Mouse (Mus musculus): ENCODE data around the gene Insl3. TPM values are rescaled to one million over a fixed set of nuclear protein-coding genes. Genes with fewer than 3 reads are reported as not detected.
"Not testable (repeated sequence)": the region's sequence is repeated elsewhere in the genome, so short reads cannot be mapped to it uniquely, and the experiment has no call there.

Gene Insl3
- total RNA-seq, 2 experiments from 2014 or later: 2.1 TPM; not detected in 1

DNA sequence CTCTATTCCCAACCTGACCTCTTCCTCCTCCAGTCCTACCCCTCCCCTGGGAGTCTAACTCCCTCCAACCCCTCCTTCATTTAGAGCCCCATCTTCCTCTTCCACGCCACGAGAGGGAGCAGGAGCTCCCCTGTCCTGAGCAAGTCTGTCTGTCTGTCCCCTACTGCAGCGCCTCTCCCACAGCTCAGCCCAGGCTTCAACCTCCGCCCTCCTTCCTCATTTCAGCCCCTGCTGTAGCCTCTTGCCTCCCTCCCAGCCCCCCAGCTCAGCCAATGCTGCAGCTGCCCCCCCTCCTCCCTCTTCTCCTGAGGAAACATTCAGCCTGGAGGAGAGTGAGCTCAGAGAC lies 13.0 kb downstream of the Insl3 start:
- Histone ChIP-seq H3K27ac (no peak overlapping the region), H3K4me3 (no peak overlapping the region)
- TF ChIP-seq CTCF (conservative IDR thresholded peaks at IDR 0.05): peak; percentile 56
- DNase-seq (ENCODE audit: low spot score in 2 of 2): no peak

DNA sequence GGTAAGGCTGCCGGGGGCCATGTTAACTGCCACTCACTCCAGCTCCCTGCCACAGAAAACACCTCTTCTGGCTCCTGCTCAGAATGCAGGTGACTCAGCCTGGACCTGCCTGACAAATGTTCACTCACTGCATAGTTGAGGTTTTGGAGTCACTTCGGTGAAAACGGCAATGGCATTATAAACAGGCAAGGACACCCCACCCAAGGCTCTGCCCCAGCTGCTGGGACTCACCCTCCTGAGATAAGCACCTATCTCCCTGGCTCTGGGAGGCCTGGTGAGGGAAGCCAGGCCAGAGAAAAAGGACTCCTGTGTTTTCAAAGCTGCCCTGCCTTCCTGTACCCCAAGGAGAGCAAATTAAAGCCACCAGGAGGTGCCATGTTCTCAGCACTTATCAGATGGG lies 13.9 kb downstream of the Insl3 start:
- no peak overlapping the region for H3K4me3 ChIP-seq
- H3K27ac ChIP-seq: no peak overlapping the region
- DNase-seq (ENCODE audit: low spot score in 2 of 2): no peak
- TF ChIP-seq CTCF (conservative IDR thresholded peaks at IDR 0.05): no peak

DNA sequence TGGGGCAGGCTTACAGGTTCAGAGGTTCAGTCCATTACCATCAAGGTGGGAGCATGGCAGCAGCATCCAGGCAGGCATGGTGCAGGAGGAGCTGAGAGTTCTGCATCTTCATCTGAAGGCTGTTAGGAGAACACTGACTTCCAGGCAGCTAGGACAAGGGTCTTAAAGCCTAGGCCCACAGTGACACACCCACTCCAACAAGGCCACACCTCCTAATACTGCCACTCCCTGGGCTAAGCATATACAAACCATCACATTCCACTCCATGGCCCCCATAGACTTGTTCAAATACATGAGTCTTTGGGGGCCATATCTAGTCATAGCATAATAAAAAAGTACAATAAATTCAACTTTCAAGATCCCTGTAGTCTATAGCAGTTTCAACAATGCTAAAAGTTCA lies 14.4 kb downstream of the Insl3 start:
- not testable (repeated sequence) for DNase-seq (ENCODE audit: low spot score in 2 of 2); H3K27ac ChIP-seq; H3K4me3 ChIP-seq

DNA sequence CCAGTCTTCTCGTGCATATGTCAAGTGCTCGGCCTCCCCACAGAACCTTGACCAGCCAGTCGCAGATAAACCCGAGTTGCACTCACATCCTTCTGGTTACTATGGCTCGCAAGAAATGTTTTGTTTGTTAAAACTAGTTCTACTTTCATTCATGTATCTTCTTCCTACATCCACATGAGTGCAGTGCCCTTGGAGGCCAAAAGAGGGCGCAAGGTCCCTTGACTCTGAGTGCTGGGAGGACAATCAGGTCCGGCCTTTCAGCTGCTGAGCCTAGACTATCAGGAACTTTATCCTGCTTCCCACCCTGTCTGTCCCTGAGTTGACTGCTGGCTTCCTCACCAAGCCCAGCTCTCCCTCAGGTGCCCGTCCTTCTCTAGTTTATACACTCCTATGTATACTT lies 18.9 kb downstream of the Insl3 start:
- peak; percentile 83 for TF ChIP-seq CTCF (conservative IDR thresholded peaks at IDR 0.05)
- Histone ChIP-seq H3K27ac (no peak overlapping the region), H3K4me3 (no peak overlapping the region)
- peak in 1 of 2 experiments; percentile 60 for DNase-seq (ENCODE audit: low spot score in 2 of 2)

DNA sequence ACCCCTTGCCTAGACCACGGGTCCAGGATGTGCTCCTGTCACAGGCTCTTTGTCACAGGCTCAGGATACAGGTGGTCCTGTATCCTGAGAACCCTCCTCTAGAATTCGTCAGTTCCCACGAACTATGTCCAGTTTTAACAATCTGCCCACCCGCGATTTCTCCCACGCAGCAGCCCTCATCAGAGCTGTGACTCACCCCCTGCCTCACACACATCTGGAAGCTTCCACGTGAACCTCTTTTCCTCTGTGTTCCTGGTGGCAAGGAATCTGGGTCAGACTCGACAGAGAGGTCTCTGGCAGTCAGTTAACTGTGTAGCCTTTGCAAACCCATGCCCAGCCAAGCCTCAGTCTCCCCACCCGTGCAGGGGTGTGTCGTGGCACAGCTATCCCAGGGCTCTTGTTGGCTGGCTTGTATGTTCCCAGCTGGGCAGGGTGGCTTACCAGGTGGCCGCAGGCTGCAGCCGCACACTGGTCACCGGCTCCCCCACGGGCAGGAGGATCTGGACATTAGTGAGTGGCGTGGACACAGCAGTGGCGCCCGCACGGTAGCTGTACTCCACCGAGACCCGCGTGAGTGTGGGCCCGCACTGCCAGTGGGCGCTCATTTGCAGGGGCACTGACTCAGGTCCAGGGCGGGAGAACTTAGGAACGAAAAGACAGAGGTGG lies 20.3 kb downstream of the Insl3 start:
- TF ChIP-seq CTCF (conservative IDR thresholded peaks at IDR 0.05): no peak
- Histone ChIP-seq H3K4me3 (no peak overlapping the region), H3K27ac (peak overlapping the region; percentile 60; the same call in 1 of the 2 replicates)
- DNase-seq (ENCODE audit: low spot score in 2 of 2): no peak

DNA sequence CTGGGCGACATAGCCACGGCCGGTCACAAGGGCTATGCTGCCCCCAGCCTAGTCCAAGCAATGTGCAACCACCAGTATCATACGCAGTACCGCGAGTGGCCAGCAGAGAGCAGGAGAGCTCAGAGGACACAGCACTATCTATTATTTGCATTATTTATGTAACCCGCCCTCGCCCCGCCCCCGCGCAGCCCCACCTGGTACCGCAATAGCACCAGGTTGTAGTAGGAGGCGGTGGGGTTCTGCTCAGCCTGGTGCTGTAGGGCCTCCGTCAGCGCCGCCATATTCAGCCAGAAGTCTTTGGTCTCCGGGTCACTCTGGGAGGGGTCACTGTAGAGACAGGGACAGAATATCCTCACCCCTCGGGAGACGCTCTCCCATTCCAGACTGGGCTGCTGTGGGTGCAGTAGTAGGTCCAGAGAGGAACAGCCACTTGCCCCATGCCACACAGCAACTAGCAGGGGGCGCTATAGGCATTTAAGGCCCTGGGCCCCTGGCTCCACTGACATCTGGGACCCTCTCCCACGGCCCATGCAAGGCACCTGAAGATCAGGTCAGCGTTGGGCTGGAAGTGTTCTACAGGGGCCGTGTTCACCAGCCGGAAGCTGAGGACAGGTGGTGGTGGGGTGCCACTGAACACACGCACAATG lies 20.9 kb downstream of the Insl3 start:
- Histone ChIP-seq H3K27ac (peak overlapping the region; percentile 60), H3K4me3 (peak overlapping the region; percentile 6; the same call in 1 of the 2 replicates)
- peak; percentile 79 to 91 for DNase-seq (ENCODE audit: low spot score in 2 of 2)
- TF ChIP-seq CTCF (conservative IDR thresholded peaks at IDR 0.05): peak; percentile 92

DNA sequence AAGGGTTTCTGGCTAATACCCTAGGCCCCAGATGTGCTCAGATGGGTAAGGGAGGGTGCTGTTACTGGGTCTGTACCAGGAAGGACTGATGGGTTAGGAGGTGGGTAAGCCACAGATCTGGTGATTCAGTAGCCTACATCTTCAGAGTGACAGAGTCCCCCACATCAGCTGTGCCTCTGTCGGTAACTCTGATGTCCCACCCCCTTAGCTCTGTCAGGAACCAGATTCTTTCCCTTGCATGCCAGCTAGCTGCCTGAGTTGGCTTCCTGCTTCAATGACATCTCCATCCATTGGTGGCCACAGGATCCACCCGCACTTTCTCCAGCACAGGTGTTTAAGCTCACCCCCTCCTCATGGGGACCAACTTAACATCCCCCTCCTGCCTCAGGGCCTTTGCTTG lies 22.6 kb downstream of the Insl3 start:
- no peak for DNase-seq (ENCODE audit: low spot score in 2 of 2)
- Histone ChIP-seq H3K27ac (peak overlapping the region; percentile 60), H3K4me3 (no peak overlapping the region)
- no peak for TF ChIP-seq CTCF (conservative IDR thresholded peaks at IDR 0.05)

DNA sequence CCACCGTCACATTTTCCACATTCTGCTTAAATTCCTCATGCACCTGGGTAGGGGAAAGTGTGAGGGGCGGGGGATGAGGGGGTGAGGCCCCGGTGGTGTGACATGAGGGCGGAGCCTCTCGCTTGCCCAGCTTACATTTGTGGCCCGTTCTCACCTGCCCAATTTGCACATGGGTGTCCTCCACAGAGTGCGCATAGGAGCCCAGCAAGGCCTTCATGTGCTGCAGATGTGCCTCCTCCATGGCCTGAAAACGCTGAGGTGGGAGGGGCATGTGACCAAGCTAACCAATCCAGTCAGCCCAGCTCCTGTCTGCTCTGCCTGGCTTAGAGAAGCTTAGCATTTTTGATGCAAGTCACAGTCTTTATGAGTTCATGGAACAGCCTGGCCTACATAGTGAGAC lies 26.5 kb downstream of the Insl3 start:
- H3K27ac ChIP-seq: no peak overlapping the region
- no peak overlapping the region for H3K4me3 ChIP-seq
- no peak for DNase-seq (ENCODE audit: low spot score in 2 of 2)
- TF ChIP-seq CTCF (conservative IDR thresholded peaks at IDR 0.05): no peak

DNA sequence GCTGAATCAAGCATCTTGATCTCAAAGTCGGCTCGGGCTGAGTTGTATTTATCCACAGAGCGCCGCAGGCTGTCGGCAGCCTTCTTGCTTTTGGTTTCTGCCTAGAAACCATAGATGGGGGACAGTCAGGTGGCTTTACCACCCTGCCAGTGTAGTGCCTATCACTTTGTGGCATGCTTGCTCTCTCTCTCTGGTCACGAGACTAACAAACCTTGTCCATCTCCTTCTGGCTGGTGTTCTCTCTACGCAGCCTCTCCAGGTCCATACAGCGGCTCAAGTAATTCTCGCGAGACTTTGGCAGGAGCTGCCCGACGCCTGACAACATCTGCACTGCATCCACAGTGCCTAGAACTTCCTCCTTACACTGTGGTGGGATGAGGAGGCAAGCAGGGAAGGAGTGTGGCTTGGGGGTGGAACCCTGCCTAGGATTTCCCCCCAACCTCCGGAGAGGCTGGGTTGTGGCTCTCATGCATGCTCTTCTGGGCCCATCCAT lies 27.6 kb downstream of the Insl3 start:
- TF ChIP-seq CTCF (conservative IDR thresholded peaks at IDR 0.05): no peak
- Histone ChIP-seq H3K27ac (no peak overlapping the region), H3K4me3 (no peak overlapping the region)
- no peak for DNase-seq (ENCODE audit: low spot score in 2 of 2)

DNA sequence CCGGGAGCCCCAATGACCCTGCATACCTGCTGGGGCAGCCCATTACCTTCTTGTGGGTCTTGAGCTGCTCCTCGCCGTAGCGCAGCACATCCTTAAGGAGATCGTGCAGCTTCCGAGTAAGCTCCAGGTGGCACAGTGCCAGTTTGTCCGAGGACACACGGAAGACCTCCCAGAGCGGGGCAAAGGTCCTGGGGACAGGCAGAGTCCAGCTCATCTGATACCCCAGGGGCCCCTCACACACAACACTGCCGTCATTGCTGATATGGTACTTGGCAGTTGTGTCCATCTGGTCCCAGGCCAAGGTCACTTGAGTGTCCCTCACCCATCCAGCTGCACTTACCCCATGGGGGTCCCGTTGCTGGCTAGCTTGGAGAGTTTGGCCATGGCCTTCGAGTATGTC lies 28.1 kb downstream of the Insl3 start:
- no peak for DNase-seq (ENCODE audit: low spot score in 2 of 2)
- Histone ChIP-seq H3K27ac (no peak overlapping the region), H3K4me3 (no peak overlapping the region)
- no peak for TF ChIP-seq CTCF (conservative IDR thresholded peaks at IDR 0.05)

DNA sequence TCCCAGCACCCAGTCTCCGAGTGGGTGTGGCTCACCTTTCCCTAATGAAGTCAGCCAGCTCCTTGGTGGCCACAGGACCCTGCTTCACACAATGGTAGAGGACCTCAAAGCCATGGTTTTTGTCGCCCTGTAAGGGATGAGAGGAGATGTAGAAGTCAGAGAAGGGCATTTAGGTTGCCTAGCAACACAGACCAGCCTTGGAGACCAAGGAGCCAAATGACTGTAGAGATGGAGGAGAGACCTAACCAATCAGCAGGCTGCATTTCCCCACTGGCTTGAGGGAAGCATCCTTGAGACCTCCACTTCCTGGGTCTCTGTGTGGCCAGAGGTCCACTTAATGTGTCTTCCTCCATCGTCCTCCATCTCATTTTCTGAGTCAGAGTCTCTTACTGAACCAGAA lies 29.2 kb downstream of the Insl3 start:
- no peak overlapping the region for H3K4me3 ChIP-seq
- peak overlapping the region; percentile 81 for H3K27ac ChIP-seq
- DNase-seq (ENCODE audit: low spot score in 2 of 2): no peak
- TF ChIP-seq CTCF (conservative IDR thresholded peaks at IDR 0.05): no peak

DNA sequence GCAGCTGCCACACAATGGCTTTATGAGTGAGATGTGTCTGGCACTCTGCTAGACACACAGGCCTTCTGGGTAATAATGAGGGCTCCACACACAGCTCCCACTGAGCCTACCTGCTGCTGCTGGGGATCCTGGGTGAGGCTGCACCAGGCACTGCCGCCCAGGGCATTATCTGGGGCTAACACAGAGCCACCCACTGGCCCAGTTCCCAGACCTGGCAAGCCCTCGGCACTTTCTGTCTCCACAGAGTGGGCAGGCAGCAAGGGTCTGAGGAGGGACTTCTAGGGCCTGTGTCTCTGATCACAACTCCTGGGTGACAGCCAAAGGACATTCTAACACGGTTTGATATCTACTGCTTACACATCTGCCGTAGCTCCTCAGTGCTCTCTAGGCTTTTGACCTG lies 30.2 kb downstream of the Insl3 start:
- no peak for TF ChIP-seq CTCF (conservative IDR thresholded peaks at IDR 0.05)
- Histone ChIP-seq H3K27ac (peak overlapping the region; percentile 81), H3K4me3 (no peak overlapping the region)
- DNase-seq (ENCODE audit: low spot score in 2 of 2): peak in 1 of 2 experiments; percentile 61

DNA sequence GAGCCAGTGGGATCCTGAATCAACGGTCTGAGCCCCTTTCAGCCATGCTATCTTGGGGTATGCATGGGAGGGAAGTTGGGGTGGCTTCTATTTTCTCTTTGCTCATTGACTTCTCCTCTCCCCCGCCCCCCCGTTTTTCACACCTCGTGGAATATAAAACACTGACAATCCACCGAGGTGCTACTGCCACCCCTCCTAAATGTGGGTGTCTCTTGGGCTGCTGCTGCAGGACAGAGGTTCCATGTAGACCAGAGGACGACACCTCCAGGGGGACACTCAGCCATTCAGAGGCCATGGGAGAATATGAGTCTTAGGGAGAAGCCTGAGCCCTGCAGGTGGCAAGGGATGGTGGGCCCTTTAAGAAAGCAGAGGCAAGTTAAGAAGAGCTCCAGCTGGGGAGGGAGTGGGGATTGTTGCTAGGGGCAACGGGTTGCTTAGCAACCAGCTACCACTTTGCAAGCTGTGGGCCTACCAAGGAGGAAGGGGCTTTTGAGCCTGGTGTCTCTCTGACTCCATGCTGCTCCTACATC lies 31.0 kb downstream of the Insl3 start:
- H3K4me3 ChIP-seq: peak overlapping the region; percentile 11; the same call in 1 of the 2 replicates
- DNase-seq (ENCODE audit: low spot score in 2 of 2): peak; percentile 64 to 81
- peak overlapping the region; percentile 81 for H3K27ac ChIP-seq
- TF ChIP-seq CTCF (conservative IDR thresholded peaks at IDR 0.05): no peak
